Mouse (Mus musculus) testis, adult 2 months (tissue): ENCODE data around the gene Capn5.

ENCODE experiments used
- CTCF ChIP-seq: fragments of 200-500 bp; IDR thresholded peaks from 2 replicates; pipeline ENCODE4 v1.5.1; 2012; ENCODE audit warnings: low read depth, mild to moderate bottlenecking, inconsistent platforms, low read length, moderate library complexity; ENCODE audit not compliant: control insufficient read depth, insufficient read depth, insufficient replicate concordance
- POLR2A ChIP-seq: fragments of 200-500 bp; IDR thresholded peaks from 2 replicates; pipeline ENCODE4 v1.6.1; 2012; ENCODE audit warnings: low read depth, mild to moderate bottlenecking, inconsistent platforms, low read length, moderate library complexity; ENCODE audit not compliant: control insufficient read depth

- TF ChIP-seq CTCF (no peak), POLR2A (no peak)
Observed at GRCm38 (mm10) chr7:98114656-98115055, 63.4 kb downstream of the Capn5 start.
